Mouse (Mus musculus): ENCODE measurements at regions not wholly inside any gene's neighbourhood (a gene's known extent, or its start where the extent isn't known, plus 50 kb on each side); places are given as distances from the start of the nearest gene placed in this dataset.

DNA sequence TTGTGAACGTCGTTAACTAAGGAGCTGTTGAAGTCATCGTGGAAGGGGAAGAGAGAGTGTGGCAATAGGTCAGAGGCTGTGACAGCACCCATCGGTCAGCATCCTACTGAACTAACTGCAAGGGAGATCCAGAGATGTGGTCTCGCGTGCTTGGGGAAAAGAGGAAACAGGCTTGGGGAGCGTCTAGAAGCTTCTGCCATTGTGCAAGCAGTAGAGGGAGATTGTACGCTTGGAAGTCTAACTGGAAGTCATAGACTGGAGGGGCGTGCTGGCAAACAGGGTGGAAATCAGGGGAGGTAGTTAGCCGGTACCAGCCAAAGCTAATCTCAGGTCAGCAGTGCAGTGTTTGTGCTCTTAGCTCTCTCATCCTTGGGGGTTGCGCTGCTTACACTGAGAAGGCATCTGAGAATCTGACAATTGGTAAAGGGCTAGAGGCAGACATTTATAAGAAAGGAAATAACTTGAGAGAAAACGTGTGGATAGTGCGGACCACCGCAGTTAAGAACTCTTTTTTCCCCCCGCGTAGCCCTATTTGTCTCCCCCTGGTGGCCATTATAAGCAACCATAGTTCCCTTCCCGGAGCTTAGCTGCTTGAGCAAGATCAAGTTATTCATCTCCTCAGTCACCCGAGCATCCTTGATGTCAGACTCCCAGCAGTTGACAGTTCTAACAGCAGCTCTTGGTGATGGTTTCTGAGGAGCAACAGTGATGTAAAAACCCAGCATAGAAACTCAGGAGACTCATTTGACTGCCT is 151.5 kb downstream of the 4933412E24Rik start:
- TF ChIP-seq E2F4 (IDR thresholded peaks at IDR 0.05; ENCODE audit: insufficient read depth) = no peak
- no peak for TF ChIP-seq MAX (IDR thresholded peaks at IDR 0.05; ENCODE audit: low read depth)
- TF ChIP-seq TCF12 (IDR thresholded peaks at IDR 0.05; ENCODE audit: insufficient read depth, poor library complexity, severe bottlenecking) = no peak
- no peak for TF ChIP-seq SRF (IDR thresholded peaks at IDR 0.05; ENCODE audit: control insufficient read depth, insufficient read length, low read depth)
- no peak for TF ChIP-seq POLR2AphosphoS2 (IDR thresholded peaks at IDR 0.05; ENCODE audit: insufficient read length, low read depth)
- H3ac ChIP-seq (ENCODE audit: control insufficient read depth, insufficient read length) = no peak overlapping the region
- H3K4me2 ChIP-seq (ENCODE audit: low read depth) = no peak overlapping the region
- H3K79me2 ChIP-seq (ENCODE audit: control insufficient read depth, insufficient read depth) = no peaks in the 10 kb centered on the region
- H3K27me3 ChIP-seq (ENCODE audit: control insufficient read depth, insufficient read depth, insufficient read length) = no peaks in the 10 kb centered on the region
- no peaks in the 10 kb centered on the region for H3K36me3 ChIP-seq (ENCODE audit: control insufficient read depth, insufficient read depth)
- H3K4me3 ChIP-seq = no peak overlapping the region

GRCm38 (mm10) chr15:59852271-59853000 is 164.0 kb downstream of the 4933412E24Rik start:
- Histone ChIP-seq H3K79me2 (ENCODE audit: control insufficient read depth, insufficient read depth) (no peaks in the 10 kb centered on the region), H3ac (ENCODE audit: control insufficient read depth, insufficient read length) (no peak overlapping the region), H3K36me3 (ENCODE audit: control insufficient read depth, insufficient read depth) (no peaks in the 10 kb centered on the region), H3K4me2 (ENCODE audit: low read depth) (no peak overlapping the region), H3K27me3 (ENCODE audit: control insufficient read depth, insufficient read depth, insufficient read length) (no peaks in the 10 kb centered on the region), H3K4me3 (no peak overlapping the region)
- no peak for TF ChIP-seq MYOD1 (IDR thresholded peaks at IDR 0.05; ENCODE audit: control insufficient read depth in 1 of 3, insufficient read length in 2 of 3, low read depth in 2 of 3)
- TF ChIP-seq CEBPB (IDR thresholded peaks at IDR 0.05; ENCODE audit: insufficient read depth, poor library complexity, severe bottlenecking) = no peak
- TF ChIP-seq TCF3 (IDR thresholded peaks at IDR 0.05; ENCODE audit: insufficient read length, low read depth) = no peak
- TF ChIP-seq TCF12 (IDR thresholded peaks at IDR 0.05; ENCODE audit: insufficient read depth, poor library complexity, severe bottlenecking) = no peak
- no peak for TF ChIP-seq POLR2A (IDR thresholded peaks at IDR 0.05; ENCODE audit: insufficient read length, low read depth)
- TF ChIP-seq E2F4 (IDR thresholded peaks at IDR 0.05; ENCODE audit: insufficient read depth) = no peak

DNA sequence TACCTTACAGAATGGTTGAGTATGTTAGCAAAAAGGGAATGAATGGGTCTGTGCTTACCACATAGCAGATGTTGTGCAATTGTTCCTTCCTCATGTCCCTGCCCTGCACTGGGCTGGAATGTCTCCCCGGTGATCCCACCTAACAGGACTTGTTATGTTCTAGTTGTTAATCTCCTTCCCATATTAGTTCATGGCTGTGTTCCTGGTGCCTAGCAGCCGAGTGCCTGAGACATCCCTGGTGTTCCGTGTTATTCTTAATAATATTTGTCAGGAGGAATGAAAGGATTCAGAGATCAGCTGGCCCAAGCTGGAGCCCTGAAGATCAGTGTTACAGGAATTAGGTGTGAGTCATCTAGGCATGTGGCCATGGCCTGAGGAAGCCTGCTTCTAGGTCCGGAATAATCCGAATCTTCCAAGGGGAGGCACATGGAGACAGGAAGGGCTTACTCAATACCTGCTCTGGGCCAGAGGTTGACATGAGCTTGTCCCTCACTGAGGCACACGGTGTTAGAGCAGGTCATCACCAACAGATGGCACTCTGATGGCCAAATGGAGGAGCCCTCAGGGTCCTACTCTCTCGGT is 171.2 kb downstream of the 4933412E24Rik start:
- no peak overlapping the region for H3ac ChIP-seq (ENCODE audit: control insufficient read depth, insufficient read length)
- no peaks in the 10 kb centered on the region for H3K27me3 ChIP-seq (ENCODE audit: control insufficient read depth, insufficient read depth, insufficient read length)
- no peak overlapping the region for H3K4me3 ChIP-seq
- H3K36me3 ChIP-seq (ENCODE audit: control insufficient read depth, insufficient read depth) = no peaks in the 10 kb centered on the region
- peak overlapping the region; percentile 46 for H3K4me2 ChIP-seq (ENCODE audit: low read depth)
- TF ChIP-seq MYOG (IDR thresholded peaks at IDR 0.05; ENCODE audit: control insufficient read depth in 1 of 3, insufficient read depth in 1 of 3, insufficient read length in 2 of 3, low read depth in 2 of 3) (no peak), USF1 (IDR thresholded peaks at IDR 0.05; ENCODE audit: low read depth) (peak; percentile 41), CEBPB (IDR thresholded peaks at IDR 0.05; ENCODE audit: insufficient read depth, poor library complexity, severe bottlenecking) (peak; percentile 62; the same call in 1 of the 2 replicates)
- no peaks in the 10 kb centered on the region for H3K79me2 ChIP-seq (ENCODE audit: control insufficient read depth, insufficient read depth)

- Histone ChIP-seq H3K79me2 (ENCODE audit: control insufficient read depth, insufficient read depth) (no peaks in the 10 kb centered on the region), H3K36me3 (ENCODE audit: control insufficient read depth, insufficient read depth) (no peaks in the 10 kb centered on the region), H3K27me3 (ENCODE audit: control insufficient read depth, insufficient read depth, insufficient read length) (no peaks in the 10 kb centered on the region), H3K4me2 (ENCODE audit: low read depth) (peak overlapping the region; percentile 62), H3ac (ENCODE audit: control insufficient read depth, insufficient read length) (no peak overlapping the region), H3K4me3 (no peak overlapping the region)
- 0 out of 2 replicates have a peak, but pooled peaks have one; percentile 7 for TF ChIP-seq CEBPB (IDR thresholded peaks at IDR 0.05; ENCODE audit: insufficient read depth, poor library complexity, severe bottlenecking)
- no peak for TF ChIP-seq TCF3 (IDR thresholded peaks at IDR 0.05; ENCODE audit: insufficient read length, low read depth)
Observed at GRCm38 (mm10) chr15:59836631-59837030, 179.8 kb downstream of the 4933412E24Rik start.

- Histone ChIP-seq H3ac (ENCODE audit: control insufficient read depth, insufficient read length) (no peak overlapping the region), H3K36me3 (ENCODE audit: control insufficient read depth, insufficient read depth) (no peaks in the 10 kb centered on the region), H3K4me3 (no peak overlapping the region), H3K27me3 (ENCODE audit: control insufficient read depth, insufficient read depth, insufficient read length) (no peaks in the 10 kb centered on the region), H3K4me2 (ENCODE audit: low read depth) (no peak overlapping the region), H3K79me2 (ENCODE audit: control insufficient read depth, insufficient read depth) (no peaks in the 10 kb centered on the region)
- TF ChIP-seq MAX (IDR thresholded peaks at IDR 0.05; ENCODE audit: low read depth) (no peak), CEBPB (IDR thresholded peaks at IDR 0.05; ENCODE audit: insufficient read depth, poor library complexity, severe bottlenecking) (peak; percentile 69), TCF12 (IDR thresholded peaks at IDR 0.05; ENCODE audit: insufficient read depth, poor library complexity, severe bottlenecking) (no peak)
Observed at GRCm38 (mm10) chr15:59833232-59833631, 183.2 kb downstream of the 4933412E24Rik start.

- Histone ChIP-seq H3K4me3 (no peak overlapping the region), H3K27me3 (ENCODE audit: control insufficient read depth, insufficient read depth, insufficient read length) (no peaks in the 10 kb centered on the region), H3K79me2 (ENCODE audit: control insufficient read depth, insufficient read depth) (no peaks in the 10 kb centered on the region), H3ac (ENCODE audit: control insufficient read depth, insufficient read length) (no peak overlapping the region), H3K36me3 (ENCODE audit: control insufficient read depth, insufficient read depth) (no peaks in the 10 kb centered on the region), H3K4me2 (ENCODE audit: low read depth) (peak overlapping the region; percentile 7)
- TF ChIP-seq SRF (IDR thresholded peaks at IDR 0.05; ENCODE audit: control insufficient read depth, insufficient read length, low read depth) = no peak
- no peak for TF ChIP-seq TCF3 (IDR thresholded peaks at IDR 0.05; ENCODE audit: insufficient read length, low read depth)
Observed at GRCm38 (mm10) chr15:59831481-59831880, 184.9 kb downstream of the 4933412E24Rik start.

Measured in myocyte (in vitro differentiated cells).